ENCODE assay signal across 8 mouse cellular contexts in the genomic region with DNA sequence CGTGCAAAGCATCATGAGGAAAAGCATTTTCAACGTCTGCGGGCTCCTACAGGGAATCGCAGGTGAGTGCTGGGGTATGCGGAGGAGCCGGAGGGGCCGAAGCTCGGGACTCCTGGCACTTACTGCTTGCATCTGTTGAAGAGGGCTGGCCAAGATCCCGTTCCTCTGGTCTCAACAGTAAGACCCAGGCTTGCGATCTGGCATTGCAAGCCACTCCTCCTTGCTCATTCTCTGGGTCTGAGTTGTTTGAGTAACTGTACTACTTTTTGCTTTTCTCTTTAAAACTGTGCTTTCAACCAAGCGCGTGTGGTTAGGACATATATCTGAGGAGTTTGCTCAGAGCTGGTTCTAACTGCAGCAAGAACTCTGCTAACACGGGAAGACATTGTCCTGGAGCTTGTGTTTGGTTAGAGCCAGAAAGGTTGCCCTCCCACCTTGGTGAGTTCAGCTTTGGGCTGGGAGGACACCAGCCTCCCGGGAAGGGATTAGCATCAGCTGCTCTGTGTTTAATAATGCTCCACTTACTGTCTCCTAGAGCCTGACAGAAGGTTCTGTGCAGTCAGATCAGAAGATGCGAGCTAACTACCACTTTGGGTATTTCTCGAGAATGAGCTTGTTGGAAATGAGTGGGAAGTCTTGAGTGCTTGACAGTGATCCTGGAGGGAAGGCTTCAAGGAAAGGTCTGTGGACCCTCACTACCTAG.
DNase-seq lines count a peak whose midpoint lies in the region; ATAC-seq and TF ChIP-seq lines count a peak whose summit lies in the region.

No protein-coding gene starts in this region.

- peak overlapping the region; percentile 74 for H3K9ac ChIP-seq in limb, embryonic 13.5 days

- TF ChIP-seq POLR2A in kidney, adult 2 months (IDR thresholded peaks at IDR 0.05; ENCODE audit: low read depth, low read length) = no peak
- no peak for TF ChIP-seq POLR2A in embryonic fibroblast, embryonic 13.5 days (IDR thresholded peaks at IDR 0.05; ENCODE audit: low read depth, low read length)

- DNase-seq in kidney, adult 2 months = no peak
- no peak for DNase-seq in kidney, postnatal 25 days
- peak; percentile 49 for DNase-seq in Muller cell, postnatal 12 days (ENCODE audit: inconsistent ontology term)
- peak; percentile 56 for DNase-seq in retina, postnatal 1 day
- no peak for DNase-seq in right cerebral cortex, postnatal 14 days
- DNase-seq in kidney, adult 9 months = no peak

- H3K4me1 ChIP-seq in kidney, adult 2 months (ENCODE audit: control insufficient read depth, insufficient read depth, low read length) = 0 out of 2 replicates have a peak, but pooled peaks cover 3% of the 10 kb centered on the region
- H3K4me1 ChIP-seq in embryonic fibroblast, embryonic 13.5 days (ENCODE audit: control insufficient read depth, insufficient read depth, low read length) = peaks cover 2% of the 10 kb centered on the region
- H3K4me1 ChIP-seq in limb, embryonic 13.5 days = peaks cover 53% of the 10 kb centered on the region

- H3K27ac ChIP-seq in kidney, adult 2 months (ENCODE audit: insufficient read depth, low read depth, low read length) = no peak overlapping the region
- no peak overlapping the region for H3K27ac ChIP-seq in embryonic fibroblast, embryonic 13.5 days (ENCODE audit: insufficient read depth, low read length)
- H3K27ac ChIP-seq in limb, embryonic 13.5 days = peak overlapping the region; percentile 39; the same call in 1 of the 2 replicates

- H3K4me2 ChIP-seq in limb, embryonic 13.5 days (replicated peaks) = peak overlapping the region; percentile 92

- no peak for TF ChIP-seq CTCF in kidney, adult 2 months (conservative IDR thresholded peaks at IDR 0.05; ENCODE audit: insufficient read depth, insufficient read length, low read depth, low read length)
- no peak for TF ChIP-seq CTCF in embryonic fibroblast, embryonic 13.5 days (IDR thresholded peaks at IDR 0.05; ENCODE audit: borderline replicate concordance, insufficient read depth, low read length)

- 51% methylated on average over 16 of the region's 16 CpGs for WGBS in kidney, adult 2 months
- 20% methylated on average over 16 of the region's 16 CpGs for WGBS in limb, embryonic 13.5 days

- no peaks in the 10 kb centered on the region for H3K9me3 ChIP-seq in limb, embryonic 13.5 days

- ATAC-seq in limb, embryonic 13.5 days (ENCODE audit: low FRiP score, low read depth) = no peak

- H3K27me3 ChIP-seq in kidney, adult 2 months (replicated peaks; ENCODE audit: control insufficient read depth, insufficient read depth, low read length) = no peaks in the 10 kb centered on the region
- H3K27me3 ChIP-seq in limb, embryonic 13.5 days = peaks cover 7% of the 10 kb centered on the region

- no peaks in the 10 kb centered on the region for H3K36me3 ChIP-seq in kidney, adult 2 months (ENCODE audit: control insufficient read depth, insufficient read depth, low read length)
- H3K36me3 ChIP-seq in limb, embryonic 13.5 days = peaks cover 9% of the 10 kb centered on the region

- peak overlapping the region; percentile 47; the same call in 1 of the 2 replicates for H3K4me3 ChIP-seq in kidney, adult 2 months (ENCODE audit: insufficient read depth, low read depth, low read length)
- H3K4me3 ChIP-seq in embryonic fibroblast, embryonic 13.5 days (ENCODE audit: insufficient read depth, low read length) = peak overlapping the region; percentile 44
- peak overlapping the region; percentile 55 for H3K4me3 ChIP-seq in limb, embryonic 13.5 days

Comparison
In these comparisons a context has a peak if more than half of its experiments do, and no peak if none do; other contexts are left out.
1. DNase-seq: peak in Muller cell, postnatal 12 days (single experiment) and retina, postnatal 1 day (single experiment); none in kidney, adult 2 months (single experiment), kidney, postnatal 25 days (0 of 2), right cerebral cortex, postnatal 14 days (single experiment) and kidney, adult 9 months (single experiment).
2. Peak in every context shown above with its lines, with median percentiles within 50 percentile points of each other: H3K4me3 ChIP-seq.